Mouse (Mus musculus) heart, postnatal 0 days (tissue): ENCODE results near the gene Oxsm. TPM values are rescaled to one million over a fixed set of nuclear protein-coding genes. Genes with fewer than 3 reads are reported as not detected.

Experiments
- ATAC-seq: fragments of 200-750 bp; cut with Nextera tagmentation; 2 replicates; pipeline ENCODE4 v1.8.0; 2017; ENCODE audit warnings: low read depth, moderate number of reproducible peaks, moderate library complexity; ENCODE audit not compliant: insufficient read depth
- DNase-seq: peaks from one replicate; pipeline ENCODE4 v3.0.0-alpha.2; 2016; ENCODE audit warnings: low spot score
- H3K27ac ChIP-seq: fragments of 300-500 bp; sonication (generic); 2 replicates; pipeline ENCODE4 v1.5.1; 2014; ENCODE audit warnings: low read depth, mild to moderate bottlenecking
- H3K27me3 ChIP-seq: fragments of 300-500 bp; sonication (generic); 2 replicates; pipeline ENCODE4 v1.6.1; 2014; ENCODE audit warnings: low read length, mixed read lengths; ENCODE audit not compliant: control insufficient read depth, insufficient read depth
- H3K36me3 ChIP-seq: fragments of 300-500 bp; sonication (generic); replicated peaks from 2 replicates; pipeline ENCODE4 v1.6.1; 2014; ENCODE audit warnings: low read length, mixed read lengths; ENCODE audit not compliant: control insufficient read depth, insufficient read depth
- H3K4me1 ChIP-seq: fragments of 300-500 bp; sonication (generic); 2 replicates; pipeline ENCODE4 v1.6.1; 2014; ENCODE audit warnings: antibody characterized with exemption; ENCODE audit not compliant: control insufficient read depth, insufficient read depth
- H3K4me2 ChIP-seq: fragments of 300-500 bp; sonication (generic); 2 replicates; pipeline ENCODE4 v1.6.1; 2014; ENCODE audit warnings: low read depth, mild to moderate bottlenecking, low read length, moderate library complexity
- H3K4me3 ChIP-seq: fragments of 300-500 bp; sonication (generic); 2 replicates; pipeline ENCODE4 v1.5.1; 2014; ENCODE audit warnings: low read depth, low read length
- H3K9ac ChIP-seq: fragments of 300-500 bp; sonication (generic); replicated peaks from 2 replicates; pipeline ENCODE4 v1.6.1; 2014; ENCODE audit warnings: low read depth, low read length, mixed read lengths
- H3K9me3 ChIP-seq: fragments of 300-500 bp; sonication (generic); replicated peaks from 2 replicates; pipeline ENCODE4 v1.6.1; 2016; ENCODE audit warnings: low read length; ENCODE audit not compliant: control insufficient read depth
- CTCF ChIP-seq: IDR thresholded peaks from 2 replicates; pipeline ENCODE4 v1.5.1; 2016; ENCODE audit warnings: antibody characterized with exemption, control low read depth, low read depth
- EP300 ChIP-seq: IDR thresholded peaks from 2 replicates; pipeline ENCODE4 v1.6.1; 2016; ENCODE audit warnings: antibody characterized with exemption, low read depth
- WGBS: fragments of 180-500 bp; shearing (Covaris S2); extraction: QIAGEN DNeasy Blood & Tissue Kit; methylation state at CpG from one replicate; pipeline ENCODE4 v1.1.7; 2014; 5-methylcytosine and 5-hydroxymethylcytosine counted together
- polyA plus RNA-seq: library from polyadenylated mRNA; unstranded; fragments of >200 nt; fragmentation: Nextera tagmentation; extraction: Ambion mirVana; gene quantifications from 2 replicates; pipeline ENCODE4 v1.2.1, GENCODE M21; 2015
- total RNA-seq: library from RNA; depleted of rRNA; stranded (reverse); fragments of >200 nt; gene quantifications from 2 replicates; pipeline ENCODE4 v1.2.3, GENCODE M21; 2014; ENCODE audit warnings: low replicate concordance; rRNA removed

Gene Oxsm
- total RNA-seq (6.2 and 13.5 TPM in 2 replicates), polyA plus RNA-seq (3.6 and 3.9 TPM in 2 replicates)

- under 1% methylated on average over 65 of the region's 65 CpGs for WGBS
- Histone ChIP-seq H3K36me3 (no peaks in the 10 kb centered on the region), H3K4me3 (peak within 1 kb of the TSS; percentile 70), H3K9me3 (no peaks in the 10 kb centered on the region), H3K4me2 (peak within 1 kb of the TSS; percentile 75), H3K27me3 (no peaks in the 10 kb centered on the region), H3K27ac (peak within 1 kb of the TSS; percentile 92), H3K4me1 (peaks cover 13% of the 10 kb centered on the region; the same call in 1 of the 2 replicates), H3K9ac (peak within 1 kb of the TSS; percentile 91)
- peak; percentile 72 for DNase-seq
- ATAC-seq, result peak; percentile 99
- TF ChIP-seq EP300, result no peak
- no peak for TF ChIP-seq CTCF
Observed at GRCm38 (mm10) chr14:16249171-16249874, at the start of gene Oxsm, which contains the start of gene Ngly1. Gene Oxsm, minus strand, starts transcription at chr14:16249808. Gene Ngly1, plus strand, starts transcription at chr14:16249280.

- Histone ChIP-seq H3K4me3 (no peak overlapping the region), H3K36me3 (peaks cover 47% of the 10 kb centered on the region), H3K4me2 (no peak overlapping the region), H3K9ac (no peak overlapping the region), H3K27me3 (no peaks in the 10 kb centered on the region), H3K4me1 (no peaks in the 10 kb centered on the region), H3K27ac (no peak overlapping the region), H3K9me3 (no peaks in the 10 kb centered on the region)
- DNase-seq (no peak), ATAC-seq (no peak)
- 72% methylated on average over 2 of the region's 2 CpGs for WGBS
- TF ChIP-seq CTCF (no peak), EP300 (no peak)
Observed at GRCm38 (mm10) chr14:16296816-16297468, 47.3 kb upstream of the Oxsm start.

GRCm38 (mm10) chr14:16293921-16294320, 44.3 kb upstream of the Oxsm start:
- H3K36me3 ChIP-seq, result peaks cover 49% of the 10 kb centered on the region
- H3K4me3 ChIP-seq, result no peak overlapping the region
- no peaks in the 10 kb centered on the region for H3K9me3 ChIP-seq
- H3K27me3 ChIP-seq, result no peaks in the 10 kb centered on the region
- no peak overlapping the region for H3K4me2 ChIP-seq
- DNase-seq (no peak), ATAC-seq (no peak)
- H3K27ac ChIP-seq, result no peak overlapping the region
- H3K4me1 ChIP-seq, result no peaks in the 10 kb centered on the region
- 92% methylated on average over 1 of the region's 1 CpGs for WGBS
- no peak overlapping the region for H3K9ac ChIP-seq
- TF ChIP-seq EP300, result no peak
- no peak for TF ChIP-seq CTCF

GRCm38 (mm10) chr14:16293015-16293414, 43.4 kb upstream of the Oxsm start:
- H3K4me2 ChIP-seq, result no peak overlapping the region
- H3K4me1 ChIP-seq, result no peaks in the 10 kb centered on the region
- H3K36me3 ChIP-seq, result peaks cover 49% of the 10 kb centered on the region
- H3K4me3 ChIP-seq, result no peak overlapping the region
- no peaks in the 10 kb centered on the region for H3K27me3 ChIP-seq
- H3K9ac ChIP-seq, result no peak overlapping the region
- H3K9me3 ChIP-seq, result no peaks in the 10 kb centered on the region
- no peak overlapping the region for H3K27ac ChIP-seq
- no peak for ATAC-seq
- DNase-seq, result no peak
- TF ChIP-seq CTCF, result no peak
- TF ChIP-seq EP300, result no peak

- Histone ChIP-seq H3K27me3 (no peaks in the 10 kb centered on the region), H3K9ac (no peak overlapping the region), H3K4me3 (no peak overlapping the region), H3K4me2 (no peak overlapping the region), H3K27ac (no peak overlapping the region), H3K9me3 (no peaks in the 10 kb centered on the region), H3K4me1 (no peaks in the 10 kb centered on the region), H3K36me3 (peaks cover 45% of the 10 kb centered on the region)
- WGBS, result 48% methylated on average over 1 of the region's 1 CpGs
- ATAC-seq (no peak), DNase-seq (no peak)
- TF ChIP-seq EP300 (no peak), CTCF (no peak)
Observed at GRCm38 (mm10) chr14:16292371-16292770, 42.8 kb upstream of the Oxsm start.
